Mouse (Mus musculus): Measurements from ENCODE around the gene Zfp768. TPM values are rescaled to one million over a fixed set of nuclear protein-coding genes. Genes with fewer than 3 reads are reported as not detected.
"Not testable (repeated sequence)": the region's sequence is repeated elsewhere in the genome, so short reads cannot be mapped to it uniquely, and the experiment has no call there.

Gene Zfp768
- polyA plus RNA-seq, 1 experiment, result 17.3 TPM

DNA sequence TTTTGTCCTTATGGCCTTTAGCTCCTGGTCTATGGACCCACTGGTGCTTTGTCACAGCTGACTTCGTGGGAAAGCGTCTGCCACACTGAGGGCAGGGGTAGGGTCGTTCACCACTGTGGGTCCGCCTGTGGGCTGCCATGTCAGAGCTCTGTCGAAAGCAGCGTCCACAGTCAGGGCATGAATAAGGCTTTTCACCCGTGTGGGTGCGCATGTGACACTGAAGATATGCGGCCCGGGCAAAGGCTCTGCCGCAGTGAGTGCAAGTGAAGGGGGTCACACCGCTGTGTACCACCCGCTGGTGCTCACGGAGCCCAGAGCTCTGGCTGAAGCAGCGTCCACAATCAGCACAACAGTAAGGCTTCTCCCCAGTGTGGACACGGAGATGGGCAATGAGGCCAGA is 46.1 kb upstream of the Zfp768 start:
- Histone ChIP-seq H3K79me2 (ENCODE audit: control insufficient read depth, insufficient read depth) (no peaks in the 10 kb centered on the region), H3K27me3 (ENCODE audit: control insufficient read depth, insufficient read depth, insufficient read length) (no peaks in the 10 kb centered on the region), H3ac (ENCODE audit: control insufficient read depth, insufficient read length) (no peak overlapping the region), H3K4me3 (no peak overlapping the region), H3K36me3 (ENCODE audit: control insufficient read depth, insufficient read depth) (no peaks in the 10 kb centered on the region), H3K4me2 (ENCODE audit: low read depth) (no peak overlapping the region)
- no peak for TF ChIP-seq MYOD1 (IDR thresholded peaks at IDR 0.05; ENCODE audit: control insufficient read depth in 1 of 3, insufficient read length in 2 of 3, low read depth in 2 of 3)
- TF ChIP-seq TCF12 (IDR thresholded peaks at IDR 0.05; ENCODE audit: insufficient read depth, poor library complexity, severe bottlenecking), result no peak
- TF ChIP-seq SRF (IDR thresholded peaks at IDR 0.05; ENCODE audit: control insufficient read depth, insufficient read length, low read depth), result no peak
- TF ChIP-seq CEBPB (IDR thresholded peaks at IDR 0.05; ENCODE audit: insufficient read depth, poor library complexity, severe bottlenecking), result no peak
- TF ChIP-seq TCF3 (IDR thresholded peaks at IDR 0.05; ENCODE audit: insufficient read length, low read depth), result no peak
- TF ChIP-seq POLR2AphosphoS2 (IDR thresholded peaks at IDR 0.05; ENCODE audit: insufficient read length, low read depth), result no peak
- TF ChIP-seq MAX (IDR thresholded peaks at IDR 0.05; ENCODE audit: low read depth), result no peak
- TF ChIP-seq E2F4 (IDR thresholded peaks at IDR 0.05; ENCODE audit: insufficient read depth), result no peak
- TF ChIP-seq MYOG (IDR thresholded peaks at IDR 0.05; ENCODE audit: control insufficient read depth in 1 of 3, insufficient read depth in 1 of 3, insufficient read length in 2 of 3, low read depth in 2 of 3), result no peak
- no peak for TF ChIP-seq USF1 (IDR thresholded peaks at IDR 0.05; ENCODE audit: low read depth)

GRCm38 (mm10) chr7:127390306-127390705 is 44.9 kb upstream of the Zfp768 start:
- no peak for TF ChIP-seq MAX (IDR thresholded peaks at IDR 0.05; ENCODE audit: low read depth)
- TF ChIP-seq SRF (IDR thresholded peaks at IDR 0.05; ENCODE audit: control insufficient read depth, insufficient read length, low read depth), result no peak
- no peak for TF ChIP-seq MYOG (IDR thresholded peaks at IDR 0.05; ENCODE audit: control insufficient read depth in 1 of 3, insufficient read depth in 1 of 3, insufficient read length in 2 of 3, low read depth in 2 of 3)
- no peak for TF ChIP-seq MYOD1 (IDR thresholded peaks at IDR 0.05; ENCODE audit: control insufficient read depth in 1 of 3, insufficient read length in 2 of 3, low read depth in 2 of 3)
- TF ChIP-seq TCF3 (IDR thresholded peaks at IDR 0.05; ENCODE audit: insufficient read length, low read depth), result no peak
- TF ChIP-seq CEBPB (IDR thresholded peaks at IDR 0.05; ENCODE audit: insufficient read depth, poor library complexity, severe bottlenecking), result no peak
- no peak for TF ChIP-seq USF1 (IDR thresholded peaks at IDR 0.05; ENCODE audit: low read depth)

DNA sequence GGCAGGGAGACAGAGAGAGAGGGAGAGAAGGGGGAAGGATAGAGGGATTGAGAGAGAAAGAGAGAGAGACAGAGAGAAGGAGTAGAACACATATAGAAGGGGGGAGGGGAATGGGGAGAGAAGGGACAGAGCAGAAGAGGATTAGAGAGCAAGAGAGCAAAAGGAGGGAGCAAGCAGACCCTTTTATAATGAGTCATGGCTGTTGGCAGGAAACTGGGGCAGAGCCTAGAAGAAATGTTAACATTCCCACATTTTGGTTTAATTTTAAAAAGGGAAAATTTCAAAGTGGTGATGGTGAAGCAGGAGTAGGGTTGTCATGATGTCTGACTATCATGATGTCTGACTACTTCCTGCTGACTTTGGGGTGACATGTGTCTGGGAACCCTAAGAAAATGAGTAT is 42.8 kb upstream of the Zfp768 start:
- not testable (repeated sequence) for H3K4me2 ChIP-seq (ENCODE audit: low read depth); H3K27me3 ChIP-seq (ENCODE audit: control insufficient read depth, insufficient read depth, insufficient read length); H3K79me2 ChIP-seq (ENCODE audit: control insufficient read depth, insufficient read depth); H3K4me3 ChIP-seq; H3ac ChIP-seq (ENCODE audit: control insufficient read depth, insufficient read length); H3K36me3 ChIP-seq (ENCODE audit: control insufficient read depth, insufficient read depth)

More at GRCm38 (mm10) chr7:127390306-127390705, 44.9 kb upstream of the Zfp768 start:
- no peak overlapping the region for H3K4me3 ChIP-seq
- H3K79me2 ChIP-seq (ENCODE audit: control insufficient read depth, insufficient read depth), result no peaks in the 10 kb centered on the region
- no peak overlapping the region for H3K4me2 ChIP-seq (ENCODE audit: low read depth)
- H3K27me3 ChIP-seq (ENCODE audit: control insufficient read depth, insufficient read depth, insufficient read length), result no peaks in the 10 kb centered on the region
- no peak overlapping the region for H3ac ChIP-seq (ENCODE audit: control insufficient read depth, insufficient read length)
- no peaks in the 10 kb centered on the region for H3K36me3 ChIP-seq (ENCODE audit: control insufficient read depth, insufficient read depth)

GRCm38 (mm10) chr7:127386641-127387392 is 41.4 kb upstream of the Zfp768 start, which contains the start of gene 9130019O22Rik:
Gene 9130019O22Rik (minus strand): TSS chr7:127387166.
- H3K36me3 ChIP-seq (ENCODE audit: control insufficient read depth, insufficient read depth), result no peaks in the 10 kb centered on the region
- H3K4me3 ChIP-seq, result no peak within 1 kb of the TSS

DNA sequence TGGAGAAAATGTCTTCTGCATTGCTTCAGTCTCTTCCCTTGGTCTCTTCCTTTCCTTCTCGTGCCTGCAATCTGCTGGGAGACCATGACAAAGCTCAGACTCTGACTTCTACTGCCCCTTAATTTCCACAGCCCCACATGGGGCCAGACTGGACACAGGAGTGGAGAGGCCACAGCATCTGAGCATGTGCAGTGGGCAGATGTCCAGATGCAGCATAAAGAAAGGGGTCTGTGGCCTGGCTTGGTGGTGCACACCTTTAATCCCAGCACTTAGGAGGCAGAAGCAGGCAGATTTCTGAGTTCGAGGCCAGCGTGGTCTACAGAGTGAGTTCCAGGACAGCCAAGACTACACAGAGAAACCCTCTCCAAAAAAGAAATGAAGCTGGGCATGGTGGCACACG is 40.2 kb upstream of the Zfp768 start:
- H3K36me3 ChIP-seq (ENCODE audit: control insufficient read depth, insufficient read depth); H3K27me3 ChIP-seq (ENCODE audit: control insufficient read depth, insufficient read depth, insufficient read length); H3K4me3 ChIP-seq; H3K79me2 ChIP-seq (ENCODE audit: control insufficient read depth, insufficient read depth); H3K4me2 ChIP-seq (ENCODE audit: low read depth); H3ac ChIP-seq (ENCODE audit: control insufficient read depth, insufficient read length): not testable (repeated sequence)

More at GRCm38 (mm10) chr7:127386641-127387392, 41.4 kb upstream of the Zfp768 start, which contains the start of gene 9130019O22Rik:
- Histone ChIP-seq H3K4me2 (ENCODE audit: low read depth) (no peak within 1 kb of the TSS), H3ac (ENCODE audit: control insufficient read depth, insufficient read length) (no peak within 1 kb of the TSS), H3K27me3 (ENCODE audit: control insufficient read depth, insufficient read depth, insufficient read length) (no peaks in the 10 kb centered on the region), H3K79me2 (ENCODE audit: control insufficient read depth, insufficient read depth) (no peaks in the 10 kb centered on the region)
- TF ChIP-seq TCF3 (IDR thresholded peaks at IDR 0.05; ENCODE audit: insufficient read length, low read depth) (no peak), USF1 (IDR thresholded peaks at IDR 0.05; ENCODE audit: low read depth) (peak; percentile 54)

GRCm38 (mm10) chr7:127378310-127378921 is 33.0 kb upstream of the Zfp768 start:
- TF ChIP-seq E2F4 (IDR thresholded peaks at IDR 0.05; ENCODE audit: insufficient read depth) (no peak), TCF12 (IDR thresholded peaks at IDR 0.05; ENCODE audit: insufficient read depth, poor library complexity, severe bottlenecking) (no peak), SRF (IDR thresholded peaks at IDR 0.05; ENCODE audit: control insufficient read depth, insufficient read length, low read depth) (no peak), MAX (IDR thresholded peaks at IDR 0.05; ENCODE audit: low read depth) (no peak), REST (IDR thresholded peaks at IDR 0.05; ENCODE audit: insufficient read depth, insufficient read length) (no peak), CEBPB (IDR thresholded peaks at IDR 0.05; ENCODE audit: insufficient read depth, poor library complexity, severe bottlenecking) (no peak), TCF3 (IDR thresholded peaks at IDR 0.05; ENCODE audit: insufficient read length, low read depth) (no peak), MYOD1 (IDR thresholded peaks at IDR 0.05; ENCODE audit: control insufficient read depth in 1 of 3, insufficient read length in 2 of 3, low read depth in 2 of 3) (no peak), MYOG (IDR thresholded peaks at IDR 0.05; ENCODE audit: control insufficient read depth in 1 of 3, insufficient read depth in 1 of 3, insufficient read length in 2 of 3, low read depth in 2 of 3) (no peak), USF1 (IDR thresholded peaks at IDR 0.05; ENCODE audit: low read depth) (no peak), POLR2AphosphoS2 (IDR thresholded peaks at IDR 0.05; ENCODE audit: insufficient read length, low read depth) (no peak), POLR2A (IDR thresholded peaks at IDR 0.05; ENCODE audit: insufficient read length, low read depth) (no peak)
- Histone ChIP-seq H3K4me2 (ENCODE audit: low read depth) (no peak overlapping the region), H3ac (ENCODE audit: control insufficient read depth, insufficient read length) (no peak overlapping the region), H3K4me3 (no peak overlapping the region), H3K79me2 (ENCODE audit: control insufficient read depth, insufficient read depth) (no peaks in the 10 kb centered on the region), H3K36me3 (ENCODE audit: control insufficient read depth, insufficient read depth) (no peaks in the 10 kb centered on the region), H3K27me3 (ENCODE audit: control insufficient read depth, insufficient read depth, insufficient read length) (no peaks in the 10 kb centered on the region)

All from myocyte (in vitro differentiated cells).